Mouse (Mus musculus): Measurements from ENCODE around the gene Dynll2.

- no peak for TF ChIP-seq POLR2A (IDR thresholded peaks at IDR 0.05; ENCODE audit: borderline replicate concordance, low read depth, low read length)
- TF ChIP-seq CTCF (IDR thresholded peaks at IDR 0.05; ENCODE audit: low read depth, low read length): no peak
Measured at GRCm38 (mm10) chr11:87955144-87955543, 32.2 kb downstream of the Dynll2 start.
